Mouse (Mus musculus): Measurements from ENCODE around the gene Ncoa7. TPM values are rescaled to one million over a fixed set of nuclear protein-coding genes. Genes with fewer than 3 reads are reported as not detected.

Gene Ncoa7
- polyA plus RNA-seq, 1 experiment from 2014 or later = 6.4 TPM

DNA sequence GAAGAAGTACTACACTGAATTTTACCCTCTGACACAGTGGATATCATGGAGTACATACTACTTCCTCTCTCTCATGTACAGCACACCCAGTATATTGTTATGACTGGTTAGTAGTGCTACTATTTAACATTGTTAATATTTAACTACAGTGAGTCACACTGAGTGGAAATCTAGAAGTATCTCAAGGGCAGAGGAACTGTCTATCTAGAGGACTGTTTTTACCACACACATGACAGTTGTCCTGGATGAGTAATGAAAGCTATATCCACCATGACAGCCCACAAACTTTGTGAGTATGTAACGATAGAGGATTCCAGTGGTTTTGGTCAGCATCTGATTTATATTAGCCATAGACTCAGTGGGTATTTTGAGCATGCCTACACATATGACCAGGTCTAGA is 90.6 kb downstream of the Ncoa7 start:
- WGBS = 85% methylated on average over 1 of the region's 1 CpGs
- no peak overlapping the region for H3K4me2 ChIP-seq
- no peaks in the 10 kb centered on the region for H3K9me3 ChIP-seq (ENCODE audit: control insufficient read depth, low read length)
- no peaks in the 10 kb centered on the region for H3K36me3 ChIP-seq (ENCODE audit: control insufficient read depth, insufficient read depth, low read length)
- no peaks in the 10 kb centered on the region for H3K27me3 ChIP-seq (ENCODE audit: control insufficient read depth, insufficient read depth, low read length)
- H3K27ac ChIP-seq (ENCODE audit: low read depth, low read length) = no peak overlapping the region
- DNase-seq (ENCODE audit: low spot score, missing footprints) = no peak
- no peak for ATAC-seq (ENCODE audit: low FRiP score)
- H3K4me3 ChIP-seq (ENCODE audit: low read depth, low read length) = no peak overlapping the region
- H3K4me1 ChIP-seq (ENCODE audit: control insufficient read depth, insufficient read depth, low read length) = no peaks in the 10 kb centered on the region
- H3K9ac ChIP-seq (ENCODE audit: low read length) = no peak overlapping the region

GRCm38 (mm10) chr10:30709846-30710403 is 93.2 kb downstream of the Ncoa7 start:
- DNase-seq (ENCODE audit: low spot score, missing footprints) = no peak
- no peaks in the 10 kb centered on the region for H3K4me1 ChIP-seq (ENCODE audit: control insufficient read depth, insufficient read depth, low read length)
- H3K9me3 ChIP-seq (ENCODE audit: control insufficient read depth, low read length) = no peaks in the 10 kb centered on the region
- no peak overlapping the region for H3K4me2 ChIP-seq
- H3K27me3 ChIP-seq (ENCODE audit: control insufficient read depth, insufficient read depth, low read length) = no peaks in the 10 kb centered on the region
- ATAC-seq (ENCODE audit: low FRiP score) = no peak
- 92% methylated on average over 7 of the region's 7 CpGs for WGBS
- no peak overlapping the region for H3K9ac ChIP-seq (ENCODE audit: low read length)
- H3K4me3 ChIP-seq (ENCODE audit: low read depth, low read length) = no peak overlapping the region
- no peak overlapping the region for H3K27ac ChIP-seq (ENCODE audit: low read depth, low read length)
- no peaks in the 10 kb centered on the region for H3K36me3 ChIP-seq (ENCODE audit: control insufficient read depth, insufficient read depth, low read length)

DNA sequence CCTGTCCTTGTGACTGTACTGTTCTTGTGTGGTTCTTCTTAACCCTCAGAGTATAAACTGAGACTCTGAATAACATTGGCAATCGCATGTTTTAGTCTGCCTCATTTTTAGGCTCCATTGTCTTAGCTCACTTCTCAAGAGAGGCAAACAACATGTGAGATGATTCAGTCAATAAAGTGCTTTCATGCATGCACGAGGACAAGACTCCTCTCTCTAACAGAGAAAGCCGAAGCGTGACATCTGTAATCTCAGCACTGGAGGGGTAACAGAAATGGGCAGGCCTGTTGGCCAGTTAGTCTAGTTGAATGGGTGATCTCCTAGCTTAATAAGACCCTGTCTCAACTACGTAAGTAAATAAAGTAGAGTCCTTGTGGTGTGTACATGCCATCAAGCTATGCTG is 95.1 kb downstream of the Ncoa7 start:
- no peak overlapping the region for H3K4me2 ChIP-seq
- WGBS = 84% methylated on average over 5 of the region's 5 CpGs
- H3K27me3 ChIP-seq (ENCODE audit: control insufficient read depth, insufficient read depth, low read length) = no peaks in the 10 kb centered on the region
- no peaks in the 10 kb centered on the region for H3K4me1 ChIP-seq (ENCODE audit: control insufficient read depth, insufficient read depth, low read length)
- DNase-seq (ENCODE audit: low spot score, missing footprints) (no peak), ATAC-seq (ENCODE audit: low FRiP score) (no peak)
- H3K4me3 ChIP-seq (ENCODE audit: low read depth, low read length) = no peak overlapping the region
- no peaks in the 10 kb centered on the region for H3K9me3 ChIP-seq (ENCODE audit: control insufficient read depth, low read length)
- H3K9ac ChIP-seq (ENCODE audit: low read length) = no peak overlapping the region
- H3K36me3 ChIP-seq (ENCODE audit: control insufficient read depth, insufficient read depth, low read length) = no peaks in the 10 kb centered on the region
- H3K27ac ChIP-seq (ENCODE audit: low read depth, low read length) = no peak overlapping the region

- no peak for DNase-seq (ENCODE audit: low spot score, missing footprints)
- no peak overlapping the region for H3K27ac ChIP-seq (ENCODE audit: low read depth, low read length)
- H3K4me2 ChIP-seq = no peak overlapping the region
- H3K9ac ChIP-seq (ENCODE audit: low read length) = no peak overlapping the region
- no peak for ATAC-seq (ENCODE audit: low FRiP score)
- no peaks in the 10 kb centered on the region for H3K9me3 ChIP-seq (ENCODE audit: control insufficient read depth, low read length)
- no peak overlapping the region for H3K4me3 ChIP-seq (ENCODE audit: low read depth, low read length)
- 86% methylated on average over 1 of the region's 1 CpGs for WGBS
- H3K27me3 ChIP-seq (ENCODE audit: control insufficient read depth, insufficient read depth, low read length) = no peaks in the 10 kb centered on the region
- H3K4me1 ChIP-seq (ENCODE audit: control insufficient read depth, insufficient read depth, low read length) = no peaks in the 10 kb centered on the region
- H3K36me3 ChIP-seq (ENCODE audit: control insufficient read depth, insufficient read depth, low read length) = no peaks in the 10 kb centered on the region
Measured at GRCm38 (mm10) chr10:30702663-30703062, 100.5 kb downstream of the Ncoa7 start.

DNA sequence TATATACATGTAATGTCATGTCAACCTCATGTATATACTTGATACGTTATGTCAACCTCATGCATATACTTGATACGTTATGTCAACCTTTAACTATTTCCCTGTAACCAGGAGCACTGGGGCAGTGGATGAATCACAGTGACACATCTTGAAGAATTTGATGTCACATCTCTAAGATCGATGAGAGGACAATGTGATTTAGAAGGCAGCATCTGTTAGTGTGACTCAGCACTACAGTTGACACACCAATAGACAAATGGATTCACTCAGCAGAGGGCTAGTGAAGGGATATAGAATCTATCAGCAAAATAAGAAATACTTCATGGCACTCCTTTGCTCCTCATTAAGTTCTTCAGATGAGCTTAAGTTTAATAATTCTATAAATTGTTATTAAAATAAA is 116.3 kb downstream of the Ncoa7 start:
- 93% methylated on average over 3 of the region's 3 CpGs for WGBS
- no peaks in the 10 kb centered on the region for H3K4me1 ChIP-seq (ENCODE audit: control insufficient read depth, insufficient read depth, low read length)
- no peaks in the 10 kb centered on the region for H3K27me3 ChIP-seq (ENCODE audit: control insufficient read depth, insufficient read depth, low read length)
- H3K9ac ChIP-seq (ENCODE audit: low read length) = no peak overlapping the region
- ATAC-seq (ENCODE audit: low FRiP score) (no peak), DNase-seq (ENCODE audit: low spot score, missing footprints) (no peak)
- H3K4me3 ChIP-seq (ENCODE audit: low read depth, low read length) = no peak overlapping the region
- no peaks in the 10 kb centered on the region for H3K36me3 ChIP-seq (ENCODE audit: control insufficient read depth, insufficient read depth, low read length)
- H3K27ac ChIP-seq (ENCODE audit: low read depth, low read length) = no peak overlapping the region
- H3K9me3 ChIP-seq (ENCODE audit: control insufficient read depth, low read length) = no peaks in the 10 kb centered on the region
- H3K4me2 ChIP-seq = no peak overlapping the region

DNA sequence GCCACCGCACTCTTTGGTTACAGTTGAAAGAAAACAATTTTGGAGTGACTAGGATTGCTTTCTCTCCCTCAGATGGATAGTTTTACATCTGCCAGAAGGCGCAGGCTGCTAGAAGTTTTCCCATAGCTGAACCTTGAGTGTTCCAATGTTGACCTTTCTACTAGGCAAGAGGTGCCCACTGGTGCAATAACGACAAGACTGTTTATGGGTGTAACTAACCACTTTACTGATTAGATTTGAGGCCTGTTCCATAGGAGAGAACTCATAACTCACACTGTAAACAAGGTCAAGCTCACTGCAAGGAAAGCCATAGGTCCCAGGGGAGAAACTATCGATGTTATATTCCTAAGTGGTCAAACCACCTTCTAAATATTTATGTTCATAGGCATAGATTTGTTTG is 119.7 kb downstream of the Ncoa7 start:
- 91% methylated on average over 4 of the region's 4 CpGs for WGBS
- no peak for ATAC-seq (ENCODE audit: low FRiP score)

GRCm38 (mm10) chr10:30679756-30680155 is 123.4 kb downstream of the Ncoa7 start:
- ATAC-seq (ENCODE audit: low FRiP score) = no peak

More for the DNA sequence above, 119.7 kb downstream of the Ncoa7 start:
- H3K36me3 ChIP-seq (ENCODE audit: control insufficient read depth, insufficient read depth, low read length) = no peaks in the 10 kb centered on the region
- no peak for DNase-seq (ENCODE audit: low spot score, missing footprints)
- H3K9me3 ChIP-seq (ENCODE audit: control insufficient read depth, low read length) = no peaks in the 10 kb centered on the region
- no peak overlapping the region for H3K9ac ChIP-seq (ENCODE audit: low read length)
- H3K4me2 ChIP-seq = no peak overlapping the region
- H3K4me1 ChIP-seq (ENCODE audit: control insufficient read depth, insufficient read depth, low read length) = no peaks in the 10 kb centered on the region
- H3K27ac ChIP-seq (ENCODE audit: low read depth, low read length) = no peak overlapping the region
- H3K4me3 ChIP-seq (ENCODE audit: low read depth, low read length) = no peak overlapping the region
- H3K27me3 ChIP-seq (ENCODE audit: control insufficient read depth, insufficient read depth, low read length) = no peaks in the 10 kb centered on the region

GRCm38 (mm10) chr10:30678051-30678450 is 125.1 kb downstream of the Ncoa7 start:
- H3K4me3 ChIP-seq (ENCODE audit: low read depth, low read length) = no peak overlapping the region
- no peak overlapping the region for H3K4me2 ChIP-seq
- DNase-seq (ENCODE audit: low spot score, missing footprints) (no peak), ATAC-seq (ENCODE audit: low FRiP score) (no peak)
- WGBS = 74% methylated on average over 2 of the region's 2 CpGs
- H3K27me3 ChIP-seq (ENCODE audit: control insufficient read depth, insufficient read depth, low read length) = no peaks in the 10 kb centered on the region
- no peaks in the 10 kb centered on the region for H3K9me3 ChIP-seq (ENCODE audit: control insufficient read depth, low read length)
- H3K4me1 ChIP-seq (ENCODE audit: control insufficient read depth, insufficient read depth, low read length) = no peaks in the 10 kb centered on the region
- H3K36me3 ChIP-seq (ENCODE audit: control insufficient read depth, insufficient read depth, low read length) = no peaks in the 10 kb centered on the region
- no peak overlapping the region for H3K27ac ChIP-seq (ENCODE audit: low read depth, low read length)
- no peak overlapping the region for H3K9ac ChIP-seq (ENCODE audit: low read length)

More at GRCm38 (mm10) chr10:30679756-30680155, 123.4 kb downstream of the Ncoa7 start:
- Histone ChIP-seq H3K9ac (ENCODE audit: low read length) (no peak overlapping the region), H3K4me1 (ENCODE audit: control insufficient read depth, insufficient read depth, low read length) (no peaks in the 10 kb centered on the region), H3K9me3 (ENCODE audit: control insufficient read depth, low read length) (no peaks in the 10 kb centered on the region), H3K36me3 (ENCODE audit: control insufficient read depth, insufficient read depth, low read length) (no peaks in the 10 kb centered on the region), H3K27ac (ENCODE audit: low read depth, low read length) (no peak overlapping the region), H3K4me3 (ENCODE audit: low read depth, low read length) (no peak overlapping the region), H3K4me2 (no peak overlapping the region), H3K27me3 (ENCODE audit: control insufficient read depth, insufficient read depth, low read length) (no peaks in the 10 kb centered on the region)
- DNase-seq (ENCODE audit: low spot score, missing footprints) = no peak
- 96% methylated on average over 2 of the region's 2 CpGs for WGBS

GRCm38 (mm10) chr10:30674825-30675224 is 128.3 kb downstream of the Ncoa7 start:
- H3K9me3 ChIP-seq (ENCODE audit: control insufficient read depth, low read length) = no peaks in the 10 kb centered on the region
- DNase-seq (ENCODE audit: low spot score, missing footprints) = no peak
- H3K27ac ChIP-seq (ENCODE audit: low read depth, low read length) = no peak overlapping the region
- no peak overlapping the region for H3K4me2 ChIP-seq
- 89% methylated on average over 3 of the region's 3 CpGs for WGBS
- H3K9ac ChIP-seq (ENCODE audit: low read length) = no peak overlapping the region
- H3K27me3 ChIP-seq (ENCODE audit: control insufficient read depth, insufficient read depth, low read length) = no peaks in the 10 kb centered on the region
- no peak for ATAC-seq (ENCODE audit: low FRiP score)
- H3K4me1 ChIP-seq (ENCODE audit: control insufficient read depth, insufficient read depth, low read length) = no peaks in the 10 kb centered on the region
- no peak overlapping the region for H3K4me3 ChIP-seq (ENCODE audit: low read depth, low read length)
- no peaks in the 10 kb centered on the region for H3K36me3 ChIP-seq (ENCODE audit: control insufficient read depth, insufficient read depth, low read length)
